ENCODE assay signal across 13 mouse cellular contexts in the genomic region with DNA sequence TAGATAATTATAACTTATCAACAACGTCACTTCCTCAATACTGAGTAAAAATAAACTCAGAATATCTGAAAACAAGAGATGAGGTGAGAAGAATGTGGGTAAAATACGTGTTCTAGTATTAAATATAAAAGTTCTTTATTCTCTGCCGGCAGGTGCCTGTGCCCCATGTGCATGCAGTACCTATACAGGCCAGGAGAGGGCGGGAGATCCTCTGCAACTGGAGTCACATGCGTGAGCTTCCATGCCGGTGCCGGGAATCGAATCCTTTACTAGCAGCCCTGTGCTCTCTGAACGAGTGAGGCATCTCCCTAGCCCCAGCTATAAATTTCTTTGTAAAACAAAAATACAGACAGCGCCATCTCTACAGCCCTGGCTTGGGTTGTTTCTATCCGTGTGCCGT. TPM values are rescaled to one million over a fixed set of nuclear protein-coding genes. Genes with fewer than 3 reads are reported as not detected.
A peak's percentile ranks its signal among the peaks of the same experiment; 100 is the strongest.
DNase-seq lines count a peak whose midpoint lies in the region; ATAC-seq and TF ChIP-seq lines count a peak whose summit lies in the region.
"Had no signal": no experiment of that assay in that cellular context is flagged by ENCODE, and none has a peak within 500 bp of the region (broad histone marks: within the 10 kb centered on the region; RNA-seq: fewer than 3 reads in every experiment).

No protein-coding gene starts in this region.

- no peak for TF ChIP-seq POLR2A in cerebellum, adult 2 months (IDR thresholded peaks at IDR 0.05; ENCODE audit: borderline replicate concordance, insufficient read depth, low read length)

- no peaks in the 10 kb centered on the region for H3K4me1 ChIP-seq in cerebellum, adult 2 months (ENCODE audit: control insufficient read depth, insufficient read depth, low read length)

- no peak overlapping the region for H3K27ac ChIP-seq in cerebellum, adult 2 months (ENCODE audit: insufficient read depth, low read length)
- H3K27ac ChIP-seq in left cerebral cortex, adult 2 months: no peak overlapping the region
- H3K27ac ChIP-seq: limb, embryonic 15.5 days; neural tube, embryonic 13.5 days had no signal

- H3K27me3 ChIP-seq in cerebellum, adult 2 months (ENCODE audit: control insufficient read depth, insufficient read depth, low read length): peaks cover 8% of the 10 kb centered on the region; the same call in 1 of the 2 replicates

- TF ChIP-seq CTCF in cerebellum, adult 2 months (IDR thresholded peaks at IDR 0.05; ENCODE audit: borderline replicate concordance, insufficient read depth, low read depth, low read length): peak; percentile 20; the same call in 1 of the 2 replicates
- peak; percentile 50 for TF ChIP-seq CTCF in left cerebral cortex, adult 2 months (IDR thresholded peaks at IDR 0.05)

- WGBS in cerebellum, adult 2 months: 44% methylated on average over 12 of the region's 12 CpGs

- intact Hi-C loops in left cerebral cortex, adult 2 months (cut with DNase I): no loop called here
- intact Hi-C loops in left cerebral cortex, postnatal 10 days (cut with DNase I): no loop called here

- peak in 1 of 2 experiments; percentile 30 for DNase-seq in cerebellum, adult 2 months
- DNase-seq in cerebellum, adult 11 months: no peak
- DNase-seq in left cerebral cortex, adult 2 months (ENCODE audit: extremely low spot score in 1 of 2, low spot score in 2 of 2): no peak
- DNase-seq in left cerebral cortex, postnatal 10 days (ENCODE audit: extremely low spot score in 1 of 2, low spot score in 2 of 2): no peak
- peak; percentile 93 for DNase-seq in ZHBTc4 (ENCODE audit: low read depth, low spot score)
- peak; percentile 59 for DNase-seq in mesoderm, embryonic 11.5 days (ENCODE audit: low read depth, low spot score)
- no peak for DNase-seq in ovary, postnatal 10 days (ENCODE audit: low spot score)

- ATAC-seq in monocyte, adult 5-6 weeks (replicated peaks; ENCODE audit: insufficient number of reproducible peaks, low FRiP score, low TSS enrichment, poor library complexity, severe bottlenecking): no peak

- no peak overlapping the region for H3K4me3 ChIP-seq in cerebellum, adult 2 months (replicated peaks; ENCODE audit: insufficient read depth, low read depth, low read length)
- no peak overlapping the region for H3K4me3 ChIP-seq in left cerebral cortex, adult 2 months
- H3K4me3 ChIP-seq: erythroblast, embryonic 14.5 days; limb, embryonic 15.5 days; neural tube, embryonic 13.5 days had no signal

RNA-seq across cellular contexts. Expression of gene Sgsm1, which starts 21.7 kb away (rescaled TPM):
- polyA plus RNA-seq in cerebellum, adult 2 months (2012; rRNA removed): 73.9 and 77.7 TPM in 2 replicates
- total RNA-seq in left cerebral cortex, adult 2 months (2021): 100 to 1,000 TPM; 175 to 185 TPM
- 10 to 100 TPM; 83.2 to 87.1 TPM for total RNA-seq in left cerebral cortex, postnatal 10 days (2021)
- 0.43 TPM in 1 of 3 replicates, not detected in the others for total RNA-seq in monocyte, adult 5-6 weeks (2017)
- polyA plus RNA-seq: erythroblast, embryonic 14.5 days had no signal

RNA-seq across cellular contexts. Expression of gene Aym1, which starts 24.9 kb away (rescaled TPM):
- polyA plus RNA-seq in cerebellum, adult 2 months (2012; rRNA removed): not detected in 2 replicates
- not detected for total RNA-seq in left cerebral cortex, adult 2 months (2021)
- total RNA-seq in left cerebral cortex, postnatal 10 days (2021): not detected
- not detected in 3 replicates for total RNA-seq in monocyte, adult 5-6 weeks (2017)
- total RNA-seq: heart, postnatal 36 days had no signal
- polyA plus RNA-seq: C2C12; erythroblast, embryonic 14.5 days; limb, embryonic 15.5 days; neural tube, embryonic 13.5 days had no signal

Comparison
In these comparisons a context has a peak if more than half of its experiments do, and no peak if none do; other contexts are left out.
1. DNase-seq: peak in ZHBTc4 (single experiment) and mesoderm, embryonic 11.5 days (single experiment); none in cerebellum, adult 11 months (single experiment), left cerebral cortex, adult 2 months (0 of 2), left cerebral cortex, postnatal 10 days (0 of 2) and ovary, postnatal 10 days (single experiment).
2. RNA of gene Sgsm1, which starts 21.7 kb away (total RNA-seq): 175 to 185 TPM in left cerebral cortex, adult 2 months and 83.2 to 87.1 TPM in left cerebral cortex, postnatal 10 days; 0.43 TPM in monocyte, adult 5-6 weeks; every median in the first group is over 10 times any median in the second.